Mouse (Mus musculus): ENCODE data around the gene Jazf1. TPM values are rescaled to one million over a fixed set of nuclear protein-coding genes. Genes with fewer than 3 reads are reported as not detected.

The Jazf1 gene
- polyA plus RNA-seq, 1 experiment, result not detected

GRCm38 (mm10) chr6:52805237-52805856 is 263.1 kb downstream of the Jazf1 start:
- Histone ChIP-seq H3K4me1 (peaks cover 36% of the 10 kb centered on the region), H3K9me3 (no peaks in the 10 kb centered on the region), H3K36me3 (replicated peaks; ENCODE audit: low read length) (no peaks in the 10 kb centered on the region), H3K27me3 (replicated peaks) (no peaks in the 10 kb centered on the region), H3K4me3 (replicated peaks) (no peak overlapping the region)
- no peak for TF ChIP-seq FLI1 (IDR thresholded peaks at IDR 0.05; ENCODE audit: low read length)
- TF ChIP-seq GATA1 (IDR thresholded peaks at IDR 0.05; ENCODE audit: borderline replicate concordance, low read length), result no peak

GRCm38 (mm10) chr6:52802181-52802580 is 266.2 kb downstream of the Jazf1 start:
- H3K36me3 ChIP-seq (replicated peaks; ENCODE audit: low read length), result peaks cover 10% of the 10 kb centered on the region
- H3K4me3 ChIP-seq (replicated peaks), result peak overlapping the region; percentile 82
- TF ChIP-seq FLI1 (IDR thresholded peaks at IDR 0.05; ENCODE audit: low read length), result no peak
- TF ChIP-seq GATA1 (IDR thresholded peaks at IDR 0.05; ENCODE audit: borderline replicate concordance, low read length), result no peak
- H3K27me3 ChIP-seq (replicated peaks), result no peaks in the 10 kb centered on the region
- peaks cover 47% of the 10 kb centered on the region for H3K4me1 ChIP-seq
- peaks cover 8% of the 10 kb centered on the region; the same call in 1 of the 2 replicates for H3K9me3 ChIP-seq

- Histone ChIP-seq H3K4me1 (peaks cover 73% of the 10 kb centered on the region), H3K36me3 (replicated peaks; ENCODE audit: low read length) (peaks cover 10% of the 10 kb centered on the region), H3K27me3 (replicated peaks) (no peaks in the 10 kb centered on the region), H3K4me3 (replicated peaks) (no peak overlapping the region), H3K9me3 (peaks cover 8% of the 10 kb centered on the region; the same call in 1 of the 2 replicates)
- TF ChIP-seq GATA1 (IDR thresholded peaks at IDR 0.05; ENCODE audit: borderline replicate concordance, low read length), result no peak
- no peak for TF ChIP-seq FLI1 (IDR thresholded peaks at IDR 0.05; ENCODE audit: low read length)
Observed at GRCm38 (mm10) chr6:52797252-52797800, 271.1 kb downstream of the Jazf1 start.

GRCm38 (mm10) chr6:52796691-52797090 is 271.7 kb downstream of the Jazf1 start:
- Histone ChIP-seq H3K4me1 (peaks cover 73% of the 10 kb centered on the region), H3K36me3 (replicated peaks; ENCODE audit: low read length) (peaks cover 10% of the 10 kb centered on the region), H3K9me3 (peaks cover 8% of the 10 kb centered on the region; the same call in 1 of the 2 replicates), H3K4me3 (replicated peaks) (no peak overlapping the region), H3K27me3 (replicated peaks) (no peaks in the 10 kb centered on the region)
- TF ChIP-seq FLI1 (IDR thresholded peaks at IDR 0.05; ENCODE audit: low read length) (no peak), GATA1 (IDR thresholded peaks at IDR 0.05; ENCODE audit: borderline replicate concordance, low read length) (no peak)

GRCm38 (mm10) chr6:52796035-52796598 is 272.3 kb downstream of the Jazf1 start:
- peaks cover 13% of the 10 kb centered on the region for H3K36me3 ChIP-seq (replicated peaks; ENCODE audit: low read length)
- H3K4me1 ChIP-seq, result peaks cover 73% of the 10 kb centered on the region
- H3K9me3 ChIP-seq, result peaks cover 13% of the 10 kb centered on the region; the same call in 1 of the 2 replicates
- no peak overlapping the region for H3K4me3 ChIP-seq (replicated peaks)
- TF ChIP-seq GATA1 (IDR thresholded peaks at IDR 0.05; ENCODE audit: borderline replicate concordance, low read length), result no peak
- no peaks in the 10 kb centered on the region for H3K27me3 ChIP-seq (replicated peaks)

GRCm38 (mm10) chr6:52795029-52795841 is 273.2 kb downstream of the Jazf1 start:
- TF ChIP-seq GATA1 (IDR thresholded peaks at IDR 0.05; ENCODE audit: borderline replicate concordance, low read length) (no peak), FLI1 (IDR thresholded peaks at IDR 0.05; ENCODE audit: low read length) (no peak)
- Histone ChIP-seq H3K27me3 (replicated peaks) (no peaks in the 10 kb centered on the region), H3K36me3 (replicated peaks; ENCODE audit: low read length) (peaks cover 13% of the 10 kb centered on the region), H3K4me3 (replicated peaks) (no peak overlapping the region), H3K9me3 (peaks cover 13% of the 10 kb centered on the region; the same call in 1 of the 2 replicates), H3K4me1 (peaks cover 79% of the 10 kb centered on the region)

- Histone ChIP-seq H3K9me3 (peaks cover 4% of the 10 kb centered on the region; the same call in 1 of the 2 replicates), H3K36me3 (replicated peaks; ENCODE audit: low read length) (peaks cover 3% of the 10 kb centered on the region), H3K27me3 (replicated peaks) (no peaks in the 10 kb centered on the region), H3K4me1 (peaks cover 85% of the 10 kb centered on the region), H3K4me3 (replicated peaks) (no peak overlapping the region)
- no peak for TF ChIP-seq FLI1 (IDR thresholded peaks at IDR 0.05; ENCODE audit: low read length)
- no peak for TF ChIP-seq GATA1 (IDR thresholded peaks at IDR 0.05; ENCODE audit: borderline replicate concordance, low read length)
Observed at GRCm38 (mm10) chr6:52792455-52792854, 276.0 kb downstream of the Jazf1 start.

GRCm38 (mm10) chr6:52790781-52791180 is 277.6 kb downstream of the Jazf1 start:
- Histone ChIP-seq H3K9me3 (peaks cover 4% of the 10 kb centered on the region; the same call in 1 of the 2 replicates), H3K36me3 (replicated peaks; ENCODE audit: low read length) (peaks cover 3% of the 10 kb centered on the region), H3K27me3 (replicated peaks) (no peaks in the 10 kb centered on the region), H3K4me1 (peaks cover 82% of the 10 kb centered on the region), H3K4me3 (replicated peaks) (no peak overlapping the region)
- TF ChIP-seq FLI1 (IDR thresholded peaks at IDR 0.05; ENCODE audit: low read length) (no peak), GATA1 (IDR thresholded peaks at IDR 0.05; ENCODE audit: borderline replicate concordance, low read length) (no peak)

- H3K9me3 ChIP-seq, result peaks cover 4% of the 10 kb centered on the region; the same call in 1 of the 2 replicates
- no peak overlapping the region for H3K4me3 ChIP-seq (replicated peaks)
- peaks cover 3% of the 10 kb centered on the region for H3K36me3 ChIP-seq (replicated peaks; ENCODE audit: low read length)
- H3K4me1 ChIP-seq, result peaks cover 81% of the 10 kb centered on the region
- no peak for TF ChIP-seq GATA1 (IDR thresholded peaks at IDR 0.05; ENCODE audit: borderline replicate concordance, low read length)
- no peak for TF ChIP-seq FLI1 (IDR thresholded peaks at IDR 0.05; ENCODE audit: low read length)
- no peaks in the 10 kb centered on the region for H3K27me3 ChIP-seq (replicated peaks)
Observed at GRCm38 (mm10) chr6:52790316-52790715, 278.1 kb downstream of the Jazf1 start.

All from megakaryocyte, embryonic 14.5 days (primary cell).